15 mouse cellular contexts compared by ENCODE assay signal in genomic region chr11:46939311-46939710, GRCm38 (mm10).
"Had no signal": no experiment of that assay in that cellular context is flagged by ENCODE, and none has a peak within 500 bp of the region (broad histone marks: within the 10 kb centered on the region; RNA-seq: fewer than 3 reads in every experiment).

No protein-coding gene starts in this region.

- H3K36me3 ChIP-seq: intestine, embryonic 15.5 days; limb, embryonic 10.5 days; liver, embryonic 15.5 days; midbrain, embryonic 10.5 days; neural tube, embryonic 13.5 days had no signal

- H3K4me1 ChIP-seq: intestine, embryonic 15.5 days; liver, embryonic 15.5 days; neural tube, embryonic 13.5 days had no signal

- H3K9me3 ChIP-seq: intestine, embryonic 15.5 days; limb, embryonic 10.5 days; liver, embryonic 15.5 days; midbrain, embryonic 10.5 days; neural tube, embryonic 13.5 days had no signal

- DNase-seq: lung, adult 2 months; lung, postnatal 36 days; retina, postnatal 1 day; right cerebral cortex, postnatal 4 days; spleen, adult 18-20 months; thymus, adult 18-20 months; thymus, postnatal 14 days had no signal

- ATAC-seq: intestine, embryonic 15.5 days; lung, postnatal 0 days; midbrain, embryonic 16.5 days had no signal

- H3K27me3 ChIP-seq: intestine, embryonic 15.5 days; liver, embryonic 15.5 days; neural tube, embryonic 13.5 days had no signal

- H3K9ac ChIP-seq: intestine, embryonic 15.5 days; liver, embryonic 15.5 days; neural tube, embryonic 13.5 days had no signal

- H3K27ac ChIP-seq: intestine, embryonic 15.5 days; liver, embryonic 15.5 days; neural tube, embryonic 13.5 days had no signal

- H3K4me3 ChIP-seq: intestine, embryonic 15.5 days; limb, embryonic 10.5 days; liver, embryonic 15.5 days; midbrain, embryonic 10.5 days; neural tube, embryonic 13.5 days had no signal

- H3K4me2 ChIP-seq: intestine, embryonic 15.5 days; liver, embryonic 11.5 days; liver, embryonic 15.5 days; neural tube, embryonic 13.5 days had no signal
